Comparison of ENCODE assay signal across 8 mouse cellular contexts in genomic region chr7:126975493-126975892, GRCm38 (mm10). TPM values are rescaled to one million over a fixed set of nuclear protein-coding genes. Genes with fewer than 3 reads are reported as not detected.
DNase-seq lines count a peak whose midpoint lies in the region; ATAC-seq and TF ChIP-seq lines count a peak whose summit lies in the region.

No protein-coding gene starts in this region.

- peak overlapping the region; percentile 64 for H3K9ac ChIP-seq in MEL (ENCODE audit: control insufficient read depth, low read depth, low read length, poor library complexity, severe bottlenecking)
- peak overlapping the region; percentile 99 for H3K9ac ChIP-seq in heart, embryonic 14.5 days (ENCODE audit: low read length)
- H3K9ac ChIP-seq in liver, embryonic 15.5 days = no peak overlapping the region

- H3K79me2 ChIP-seq in MEL (ENCODE audit: control insufficient read depth, insufficient read depth, low read length, poor library complexity) = peaks cover 12% of the 10 kb centered on the region

- H3K9me3 ChIP-seq in erythroblast, embryonic 14.5 days (ENCODE audit: control insufficient read depth, low read length) = no peaks in the 10 kb centered on the region
- no peaks in the 10 kb centered on the region for H3K9me3 ChIP-seq in MEL (replicated peaks; ENCODE audit: insufficient read depth, low read length)
- no peaks in the 10 kb centered on the region for H3K9me3 ChIP-seq in heart, embryonic 14.5 days (ENCODE audit: control insufficient read depth, low read length)
- no peaks in the 10 kb centered on the region for H3K9me3 ChIP-seq in liver, embryonic 15.5 days (replicated peaks)

- H3K4me3 ChIP-seq in erythroblast, embryonic 14.5 days (replicated peaks) = peak overlapping the region; percentile 79
- H3K4me3 ChIP-seq in MEL (ENCODE audit: control insufficient read depth in 1 of 2, insufficient read depth in 1 of 2, low read depth in 2 of 2, low read length in 2 of 2) = peak overlapping the region; percentile 37 to 42
- peak overlapping the region; percentile 2 to 100; a peak in 3 of 4 replicates for H3K4me3 ChIP-seq in heart, embryonic 14.5 days (ENCODE audit: control insufficient read depth in 1 of 2, insufficient read depth in 1 of 2, low read depth in 1 of 2, low read length in 2 of 2)
- H3K4me3 ChIP-seq in liver, embryonic 15.5 days (replicated peaks) = peak overlapping the region; percentile 92

- no peak for TF ChIP-seq CTCF in MEL (IDR thresholded peaks at IDR 0.05 in 2 of 3, conservative IDR thresholded peaks at IDR 0.05 in 1 of 3; ENCODE audit: control insufficient read depth in 1 of 3, insufficient read depth in 1 of 3, low read depth in 2 of 3, low read length in 3 of 3, poor library complexity in 1 of 3, severe bottlenecking in 1 of 3)

- H3K27ac ChIP-seq in MEL (ENCODE audit: control insufficient read depth, low read depth, low read length) = peak overlapping the region; percentile 4; the same call in 1 of the 2 replicates
- H3K27ac ChIP-seq in heart, embryonic 14.5 days (replicated peaks in 1 of 2; ENCODE audit: control insufficient read depth in 1 of 2, insufficient read depth in 1 of 2, low read depth in 2 of 2, low read length in 2 of 2) = peak overlapping the region in 1 of 2 experiments; percentile 93; a peak in 1 of 4 replicates
- 0 out of 2 replicates have a peak overlapping the region, but pooled peaks have one; percentile 94 for H3K27ac ChIP-seq in liver, embryonic 15.5 days (replicated peaks)

- peaks cover 47% of the 10 kb centered on the region for H3K4me1 ChIP-seq in erythroblast, embryonic 14.5 days (ENCODE audit: control insufficient read depth)
- H3K4me1 ChIP-seq in MEL (ENCODE audit: control insufficient read depth in 1 of 2, insufficient read depth in 2 of 2, low read length in 2 of 2) = peaks cover 0 to 11% of the 10 kb centered on the region in 2 experiments; a peak in 2 of 4 replicates
- peaks cover 2 to 11% of the 10 kb centered on the region in 2 experiments; a peak in 3 of 4 replicates for H3K4me1 ChIP-seq in heart, embryonic 14.5 days (ENCODE audit: control insufficient read depth in 2 of 2, insufficient read depth in 2 of 2, low read length in 2 of 2)
- H3K4me1 ChIP-seq in liver, embryonic 15.5 days (replicated peaks) = peaks cover 40% of the 10 kb centered on the region

- 0 out of 2 replicates have a peak, but pooled peaks cover 4% of the 10 kb centered on the region for H3K27me3 ChIP-seq in erythroblast, embryonic 14.5 days (ENCODE audit: control insufficient read depth)
- H3K27me3 ChIP-seq in MEL (ENCODE audit: control insufficient read depth in 1 of 2, insufficient read depth in 2 of 2, low read length in 2 of 2) = no peaks in the 10 kb centered on the region
- H3K27me3 ChIP-seq in heart, embryonic 14.5 days (ENCODE audit: control insufficient read depth, insufficient read depth, low read length) = no peaks in the 10 kb centered on the region
- H3K27me3 ChIP-seq in liver, embryonic 15.5 days = no peaks in the 10 kb centered on the region

- 8% methylated on average over 8 of the region's 8 CpGs for WGBS in heart, embryonic 14.5 days
- 5% methylated on average over 8 of the region's 8 CpGs for WGBS in liver, embryonic 15.5 days (ENCODE audit: insufficient replicate concordance)

- H3K36me3 ChIP-seq in erythroblast, embryonic 14.5 days (ENCODE audit: control insufficient read depth) = peaks cover 29% of the 10 kb centered on the region
- H3K36me3 ChIP-seq in MEL (ENCODE audit: control insufficient read depth in 1 of 2, insufficient read depth in 2 of 2, low read length in 2 of 2) = peaks cover 0 to 6% of the 10 kb centered on the region in 2 experiments; a peak in 2 of 4 replicates
- peaks cover 27% of the 10 kb centered on the region for H3K36me3 ChIP-seq in heart, embryonic 14.5 days (ENCODE audit: control insufficient read depth, insufficient read depth, low read length)
- H3K36me3 ChIP-seq in liver, embryonic 15.5 days (replicated peaks) = peaks cover 28% of the 10 kb centered on the region

- no peak; a peak in 1 of 4 replicates for TF ChIP-seq POLR2A in MEL (IDR thresholded peaks at IDR 0.05; ENCODE audit: control insufficient read depth in 1 of 2, insufficient read depth in 1 of 2, low read depth in 1 of 2, low read length in 2 of 2, poor library complexity in 1 of 2)

- no peak for ATAC-seq in erythroblast, adult 5-6 weeks (replicated peaks; ENCODE audit: low FRiP score, poor library complexity, severe bottlenecking)
- no peak; the same call in 1 of the 2 replicates for ATAC-seq in heart, embryonic 14.5 days (ENCODE audit: insufficient number of reproducible peaks, insufficient read depth, low FRiP score, low read depth)
- ATAC-seq in liver, embryonic 15.5 days (ENCODE audit: insufficient read depth) = no peak

- peak; percentile 66 for DNase-seq in MEL (ENCODE audit: low read depth, low spot score)
- peak; percentile 28 for DNase-seq in ovary, postnatal 14 days (ENCODE audit: low spot score)
- DNase-seq in spleen, postnatal 10 days (ENCODE audit: low spot score in 2 of 2) = no peak
- DNase-seq in spleen, adult 12 weeks (ENCODE audit: low spot score) = no peak

- no peak for TF ChIP-seq EP300 in MEL (IDR thresholded peaks at IDR 0.05; ENCODE audit: low read depth in 1 of 2, low read length in 2 of 2)

- no peak for TF ChIP-seq RAD21 in MEL (IDR thresholded peaks at IDR 0.05; ENCODE audit: low read depth, low read length)

- peak overlapping the region; percentile 82 for H3K4me2 ChIP-seq in heart, embryonic 14.5 days (ENCODE audit: low read length)
- peak overlapping the region; percentile 74 for H3K4me2 ChIP-seq in liver, embryonic 15.5 days

TF ChIP-seq in MEL, 35 proteins besides CTCF, POLR2A, EP300 and RAD21 (continues in another document):
- TF ChIP-seq E2F4 (IDR thresholded peaks at IDR 0.05; ENCODE audit: borderline replicate concordance, low read depth, low read length) (no peak), ZMIZ1 (IDR thresholded peaks at IDR 0.05; ENCODE audit: low read depth, low read length) (no peak), CHD1 (IDR thresholded peaks at IDR 0.05; ENCODE audit: low read depth, low read length) (no peak), MAZ (IDR thresholded peaks at IDR 0.05; ENCODE audit: low read depth, low read length) (no peak), GABPA (IDR thresholded peaks at IDR 0.05; ENCODE audit: low read depth, low read length) (no peak), SIN3A (IDR thresholded peaks at IDR 0.05; ENCODE audit: low read length) (no peak)

RNA-seq across cellular contexts. Expression of gene Cdipt, which starts 0.2 kb away (rescaled TPM):
- polyA plus RNA-seq in erythroblast, embryonic 14.5 days (2012) = 12.0 and 13.0 TPM in 2 replicates
- 14.8 and 23.1 TPM in 2 replicates for total RNA-seq in erythroblast, adult 5-6 weeks (2015; ENCODE audit: low replicate concordance)
- total RNA-seq in erythroblast, adult 5-6 weeks (2017; ENCODE audit: low replicate concordance) = 9.5 and 20.9 TPM in 2 replicates
- 72.5 and 98.4 TPM in 2 replicates for total RNA-seq in MEL (2012; rRNA removed)
- polyA plus RNA-seq in MEL (2012; ENCODE audit: insufficient read depth in 1 of 2, insufficient read length in 2 of 2, low read depth in 1 of 2, low replicate concordance in 2 of 2, missing spikeins in 1 of 2) = 100 to 1,000 TPM in 1 of 2 experiments, not detected in 1; 151 TPM
- polyA plus RNA-seq in heart, embryonic 14.5 days (2014; fragmentation: Nextera tagmentation; extraction: Ambion mirVana) = 68.5 and 74.6 TPM in 2 replicates
- polyA plus RNA-seq in liver, embryonic 15.5 days (2015; fragmentation: Nextera tagmentation; extraction: Ambion mirVana) = 44.8 and 51.7 TPM in 2 replicates

RNA-seq across cellular contexts. Expression of gene Cdiptos, which starts 0.4 kb away (rescaled TPM):
- polyA plus RNA-seq in erythroblast, embryonic 14.5 days (2012) = not detected in 2 replicates
- total RNA-seq in erythroblast, adult 5-6 weeks (2015; ENCODE audit: low replicate concordance) = 5.0 TPM in 1 of 2 replicates, not detected in the other
- not detected in 2 replicates for total RNA-seq in erythroblast, adult 5-6 weeks (2017; ENCODE audit: low replicate concordance)
- total RNA-seq in MEL (2012; rRNA removed) = 0.35 and 0.49 TPM in 2 replicates
- 1 to 10 TPM in 1 of 2 experiments, not detected in 1; 1.8 TPM for polyA plus RNA-seq in MEL (2012; ENCODE audit: insufficient read depth in 1 of 2, insufficient read length in 2 of 2, low read depth in 1 of 2, low replicate concordance in 2 of 2, missing spikeins in 1 of 2)
- polyA plus RNA-seq in heart, embryonic 14.5 days (2014; fragmentation: Nextera tagmentation; extraction: Ambion mirVana) = 0.86 and 1.6 TPM in 2 replicates
- 0.46 and 0.63 TPM in 2 replicates for polyA plus RNA-seq in liver, embryonic 15.5 days (2015; fragmentation: Nextera tagmentation; extraction: Ambion mirVana)

RNA-seq across cellular contexts. Expression of gene Sez6l2, which starts 25.1 kb away (rescaled TPM):
- polyA plus RNA-seq in erythroblast, embryonic 14.5 days (2012) = 0.03 and 0.04 TPM in 2 replicates
- total RNA-seq in erythroblast, adult 5-6 weeks (2015; ENCODE audit: low replicate concordance) = not detected in 2 replicates
- 0.84 TPM in 1 of 2 replicates, not detected in the other for total RNA-seq in erythroblast, adult 5-6 weeks (2017; ENCODE audit: low replicate concordance)
- total RNA-seq in MEL (2012; rRNA removed) = 0.49 and 2.0 TPM in 2 replicates
- polyA plus RNA-seq in MEL (2012; ENCODE audit: insufficient read depth in 1 of 2, insufficient read length in 2 of 2, low read depth in 1 of 2, low replicate concordance in 2 of 2, missing spikeins in 1 of 2) = 1 to 10 TPM in 1 of 2 experiments, not detected in 1; 6.1 TPM
- 0.86 and 1.4 TPM in 2 replicates for polyA plus RNA-seq in heart, embryonic 14.5 days (2014; fragmentation: Nextera tagmentation; extraction: Ambion mirVana)
- 0.07 and 0.12 TPM in 2 replicates for polyA plus RNA-seq in liver, embryonic 15.5 days (2015; fragmentation: Nextera tagmentation; extraction: Ambion mirVana)

RNA-seq across cellular contexts. Expression of gene Asphd1, which starts 26.1 kb away (rescaled TPM):
- polyA plus RNA-seq in erythroblast, embryonic 14.5 days (2012) = not detected in 2 replicates
- total RNA-seq in erythroblast, adult 5-6 weeks (2015; ENCODE audit: low replicate concordance) = not detected in 2 replicates
- not detected in 2 replicates for total RNA-seq in erythroblast, adult 5-6 weeks (2017; ENCODE audit: low replicate concordance)
- total RNA-seq in MEL (2012; rRNA removed) = 0.15 TPM in 1 of 2 replicates, not detected in the other
- under 1 TPM in 1 of 2 experiments, not detected in 1; 0.74 TPM for polyA plus RNA-seq in MEL (2012; ENCODE audit: insufficient read depth in 1 of 2, insufficient read length in 2 of 2, low read depth in 1 of 2, low replicate concordance in 2 of 2, missing spikeins in 1 of 2)
- polyA plus RNA-seq in heart, embryonic 14.5 days (2014; fragmentation: Nextera tagmentation; extraction: Ambion mirVana) = not detected in 2 replicates
- not detected in 2 replicates for polyA plus RNA-seq in liver, embryonic 15.5 days (2015; fragmentation: Nextera tagmentation; extraction: Ambion mirVana)

RNA-seq across cellular contexts. Expression of gene Mvp, which starts 38.9 kb away (rescaled TPM):
- polyA plus RNA-seq in erythroblast, embryonic 14.5 days (2012) = 0.87 and 1.2 TPM in 2 replicates
- total RNA-seq in erythroblast, adult 5-6 weeks (2015; ENCODE audit: low replicate concordance) = 1.5 and 1.9 TPM in 2 replicates
- 5.5 and 7.7 TPM in 2 replicates for total RNA-seq in erythroblast, adult 5-6 weeks (2017; ENCODE audit: low replicate concordance)
- total RNA-seq in MEL (2012; rRNA removed) = 19.4 and 19.8 TPM in 2 replicates
- 10 to 100 TPM in 1 of 2 experiments, not detected in 1; 20.6 TPM for polyA plus RNA-seq in MEL (2012; ENCODE audit: insufficient read depth in 1 of 2, insufficient read length in 2 of 2, low read depth in 1 of 2, low replicate concordance in 2 of 2, missing spikeins in 1 of 2)
- 12.0 and 12.6 TPM in 2 replicates for polyA plus RNA-seq in heart, embryonic 14.5 days (2014; fragmentation: Nextera tagmentation; extraction: Ambion mirVana)
- 9.2 TPM in 2 replicates for polyA plus RNA-seq in liver, embryonic 15.5 days (2015; fragmentation: Nextera tagmentation; extraction: Ambion mirVana)

Comparison
In these comparisons a context has a peak if more than half of its experiments do, and no peak if none do; other contexts are left out.
1. H3K4me3 ChIP-seq: peak in every context shown above with its lines; median percentile 92 in liver, embryonic 15.5 days; 79 in erythroblast, embryonic 14.5 days; 51 in heart, embryonic 14.5 days; 40 in MEL.
2. DNase-seq: peak in MEL (single experiment) and ovary, postnatal 14 days (single experiment); none in spleen, postnatal 10 days (0 of 2) and spleen, adult 12 weeks (single experiment).